Mouse (Mus musculus) left cerebral cortex, adult 2 months (tissue): Measurements from ENCODE around the gene Tubb2a. TPM values are rescaled to one million over a fixed set of nuclear protein-coding genes. Genes with fewer than 3 reads are reported as not detected.
A peak's percentile ranks its signal among the peaks of the same experiment; 100 is the strongest.
"Not testable (repeated sequence)": the region's sequence is repeated elsewhere in the genome, so short reads cannot be mapped to it uniquely, and the experiment has no call there.

Experiments
- DNase-seq, 2 experiments: peaks; one replicate each; pipeline ENCODE4 v3.0.0; 2021 to 2022; ENCODE audit warnings: low spot score in 2 of 2, mixed read lengths in 1 of 2; ENCODE audit errors: extremely low spot score in 1 of 2
- H3K27ac ChIP-seq: fragments of 200-600 bp; 2 replicates; pipeline ENCODE4 v1.8.1; 2022
- H3K4me3 ChIP-seq: fragments of 200-600 bp; 2 replicates; pipeline ENCODE4 v1.8.1; 2022
- CTCF ChIP-seq: fragments of 200-600 bp; IDR thresholded peaks from 2 replicates; pipeline ENCODE4 v1.8.1; 2022; ENCODE audit warnings: antibody characterized with exemption, mild to moderate bottlenecking, moderate library complexity
- intact Hi-C: fragments of 180-260 bp; cut with DNase I; formaldehyde crosslinking; loops from one replicate; pipeline ENCODE4 v1.15.1; 2025
- total RNA-seq, 2 experiments: library from RNA; stranded (reverse); gene quantifications; 2 replicates each; pipeline ENCODE4 v1.2.3; 2021

Tubb2a gene
- total RNA-seq, 2 experiments from 2014 or later = 768 to 774 TPM

DNA sequence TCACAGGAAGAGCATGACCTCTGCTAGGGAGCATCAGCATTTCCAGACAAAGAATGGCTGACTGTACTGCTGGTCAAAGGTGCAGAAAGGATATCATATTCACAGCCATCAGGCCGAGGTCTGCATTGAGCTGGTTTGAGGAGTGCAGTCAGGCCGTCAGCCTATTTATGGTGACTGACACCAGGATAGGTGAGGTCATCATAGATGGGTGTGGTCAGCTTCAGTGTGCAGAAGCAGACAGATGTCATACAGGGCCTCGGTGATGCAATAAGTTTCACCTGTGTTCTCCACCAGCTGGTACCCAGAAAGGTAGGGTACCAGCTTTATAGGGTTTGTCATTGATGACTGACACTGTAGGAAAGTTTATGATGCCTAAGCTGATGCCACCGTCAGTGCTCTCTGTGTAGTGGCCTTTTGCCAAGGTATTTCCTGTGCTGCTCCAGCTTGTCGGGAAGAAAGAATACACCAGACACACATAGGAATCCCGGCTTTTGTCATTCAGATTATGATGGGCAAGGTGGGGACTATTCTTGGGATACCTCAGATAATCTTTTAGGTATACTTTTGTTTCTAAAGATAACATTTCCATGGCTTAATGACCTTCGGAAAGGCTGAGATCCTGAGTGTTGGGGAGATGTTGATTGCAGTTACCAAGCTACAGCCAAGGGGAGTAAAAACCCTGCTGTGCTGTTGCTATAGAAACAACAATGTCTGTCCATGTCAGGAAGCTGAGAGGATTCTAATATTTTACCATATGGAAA, 9.4 kb upstream of the Tubb2a start:
- DNase-seq = no peak
- no peak overlapping the region for H3K4me3 ChIP-seq
- H3K27ac ChIP-seq = no peak overlapping the region
- no peak for TF ChIP-seq CTCF
- intact Hi-C loops = no loop called here

DNA sequence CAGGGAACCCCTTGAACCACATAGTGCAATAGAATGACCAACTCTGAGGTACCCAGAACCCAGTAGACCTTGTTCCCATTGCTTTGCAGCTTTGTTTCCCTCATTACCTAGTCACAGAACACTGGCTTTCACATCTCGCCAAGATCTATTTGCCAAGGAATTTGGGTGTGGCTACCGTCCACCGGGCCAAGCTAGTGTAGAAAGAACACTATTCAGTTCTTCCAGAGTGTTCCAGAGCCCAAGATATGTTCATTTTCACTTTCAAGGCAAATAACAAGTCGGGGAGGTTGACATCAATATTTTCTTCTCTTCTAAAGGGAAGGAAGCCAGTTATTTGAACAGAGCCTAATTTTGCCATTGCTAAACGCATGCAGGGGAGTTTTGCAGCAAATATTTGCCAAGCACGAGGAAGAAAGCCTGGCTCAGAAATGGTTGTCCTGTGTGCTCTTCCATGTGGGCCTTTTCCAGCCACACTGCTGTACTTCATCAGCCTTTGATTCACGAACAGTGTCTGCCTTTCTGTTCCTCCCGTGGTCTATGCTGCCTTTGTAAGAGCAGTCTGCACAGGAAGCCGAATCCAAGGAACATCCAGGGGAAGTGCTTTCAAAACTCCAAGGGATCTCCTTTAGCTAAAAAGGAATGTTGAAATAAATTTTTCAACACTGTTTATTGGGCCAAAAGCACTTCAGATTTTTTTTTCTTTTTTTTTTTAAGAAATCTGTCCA, 6.4 kb upstream of the Tubb2a start:
- no peak overlapping the region for H3K4me3 ChIP-seq
- no peak for DNase-seq
- TF ChIP-seq CTCF = no peak
- peak overlapping the region; percentile 52 for H3K27ac ChIP-seq
- intact Hi-C loops = no loop called here

DNA sequence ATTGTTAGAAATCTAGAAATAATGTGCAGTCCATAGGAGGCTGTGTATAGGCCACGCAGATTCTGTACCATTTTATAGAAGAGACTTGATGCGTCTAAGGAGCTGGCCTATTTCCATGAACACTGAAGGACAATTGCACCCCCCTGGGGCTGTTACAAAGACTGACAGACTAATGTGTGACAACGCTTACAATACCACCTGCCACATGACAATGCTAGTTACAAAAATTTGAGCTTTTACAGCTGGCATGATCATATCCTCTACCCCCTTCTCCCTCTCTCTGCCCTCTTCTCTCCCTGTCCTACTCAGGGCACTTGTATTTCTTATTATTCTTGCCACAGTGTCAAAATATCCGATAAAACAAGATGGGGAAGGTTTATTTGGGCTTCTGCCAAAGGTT, 4.1 kb upstream of the Tubb2a start:
- intact Hi-C loops = no loop called here
- DNase-seq = no peak
- TF ChIP-seq CTCF = no peak
- Histone ChIP-seq H3K4me3 (no peak overlapping the region), H3K27ac (no peak overlapping the region)

DNA sequence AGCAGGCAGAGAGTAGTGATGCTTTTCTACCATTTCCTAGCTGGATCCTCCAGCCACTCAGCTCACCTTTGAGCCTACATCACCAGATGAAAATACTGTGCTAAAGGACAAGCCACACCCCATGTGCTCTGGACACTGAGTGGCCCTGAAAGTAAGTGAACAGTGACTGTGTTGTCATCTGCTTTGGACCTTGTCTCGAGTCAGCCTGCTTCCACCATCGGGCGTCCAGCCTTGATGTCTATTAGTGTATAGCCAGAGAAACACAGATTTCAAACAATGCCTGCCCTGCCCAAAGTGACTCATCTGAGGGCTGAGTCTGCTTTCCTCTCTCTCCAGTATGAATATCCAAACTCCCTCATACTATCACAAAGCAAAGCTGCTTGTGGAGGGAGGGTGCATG, 2.0 kb upstream of the Tubb2a start:
- intact Hi-C loops = loop anchor here (2.0 to 10.0 kb wide), 3 partner anchors 51 to 265 kb away; partner anchors contain the start of genes Slc22a23 and Tubb2b
- H3K27ac ChIP-seq = no peak overlapping the region
- no peak overlapping the region for H3K4me3 ChIP-seq
- no peak for TF ChIP-seq CTCF
- no peak for DNase-seq

DNA sequence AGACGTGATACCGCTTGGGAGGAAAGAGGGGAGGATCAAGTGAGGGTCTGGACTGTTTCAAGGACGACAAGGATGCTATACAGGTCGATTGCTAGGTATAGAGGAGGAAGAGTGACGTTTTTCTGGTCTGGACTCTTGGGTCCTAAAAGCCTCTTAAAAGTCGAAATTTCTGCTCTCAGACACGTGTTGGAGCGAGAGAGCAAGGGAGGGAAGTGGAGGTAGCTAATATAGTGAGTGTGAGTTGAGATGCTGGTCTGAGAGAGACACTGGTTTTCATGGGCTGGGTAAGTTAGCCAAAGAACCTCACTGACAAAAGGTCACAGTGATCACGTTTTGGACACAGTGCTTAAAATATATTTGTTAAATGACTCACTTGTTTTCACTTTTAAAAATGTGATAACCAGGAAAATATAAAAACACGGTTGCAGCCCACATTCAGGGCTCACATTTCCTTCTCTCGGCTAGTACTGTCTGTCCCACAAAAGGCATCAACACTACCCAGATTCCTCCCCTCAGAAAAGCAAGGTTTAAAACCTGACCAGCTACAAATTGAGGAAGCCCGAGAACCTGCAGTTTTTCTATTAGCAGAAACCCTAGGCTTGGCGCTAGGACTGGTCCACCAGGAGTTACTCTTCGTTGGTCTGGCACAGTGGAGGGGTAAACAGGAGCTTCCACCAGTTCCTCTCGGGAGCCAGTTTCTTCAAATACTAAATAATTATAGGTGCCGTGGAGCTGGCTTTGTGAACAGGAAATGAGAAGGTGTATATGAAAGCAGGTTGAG, 883 bp upstream of the Tubb2a start:
- no peak for DNase-seq
- Histone ChIP-seq H3K4me3 (peak overlapping the region; percentile 76), H3K27ac (peak overlapping the region; percentile 94)
- intact Hi-C loops = loop anchor here (2.0 to 10.0 kb wide), 3 partner anchors 52 to 266 kb away; partner anchors contain the start of genes Slc22a23 and Tubb2b
- no peak for TF ChIP-seq CTCF

DNA sequence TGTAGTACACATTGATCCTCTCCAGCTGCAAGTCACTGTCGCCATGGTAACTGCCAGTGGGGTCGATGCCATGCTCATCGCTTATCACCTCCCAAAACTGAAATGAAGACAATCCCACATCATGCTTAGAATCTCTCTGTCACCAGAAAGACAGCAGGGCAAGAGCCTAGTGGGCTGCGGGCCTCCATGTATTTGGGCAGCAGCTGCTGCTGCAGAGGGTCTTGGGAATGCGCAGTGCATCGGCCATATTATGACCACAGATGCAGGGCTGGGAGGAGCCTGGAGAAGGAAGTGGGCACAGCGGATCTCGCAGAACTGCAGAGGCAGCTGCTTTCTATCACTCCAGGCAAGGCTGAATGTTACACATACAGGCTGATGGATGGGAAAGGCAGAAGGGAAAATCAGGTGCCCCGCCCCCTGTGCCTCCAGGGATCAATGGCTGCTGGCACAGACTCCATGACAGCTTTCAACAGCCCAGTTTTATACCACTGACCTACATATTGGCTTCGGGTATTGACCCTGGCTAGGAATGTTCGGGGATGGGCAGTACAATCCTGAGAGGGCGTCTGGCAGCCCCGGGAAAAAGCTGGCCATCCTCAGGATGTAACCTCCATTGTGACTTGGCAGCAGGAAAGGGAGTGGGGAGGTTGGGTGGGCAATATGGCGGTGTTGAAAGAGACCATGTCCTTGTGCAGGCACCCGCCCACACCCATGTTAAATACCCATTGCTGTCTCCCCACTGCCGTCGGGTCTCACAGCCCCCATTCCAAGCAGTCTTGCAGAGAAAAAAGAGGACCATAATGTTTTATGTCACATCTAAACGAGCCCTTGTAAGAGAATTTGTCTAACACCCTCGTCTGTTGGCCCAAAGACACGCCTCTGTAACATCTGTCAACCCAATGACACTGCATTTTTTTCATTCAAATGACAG, 981 bp downstream of the Tubb2a start:
- peak overlapping the region; percentile 94 for H3K27ac ChIP-seq
- peak; percentile 46 to 47 for DNase-seq
- H3K4me3 ChIP-seq = peak overlapping the region; percentile 76
- intact Hi-C loops = loop anchor here (10.0 kb wide), 1 partner anchor 268 kb away; the partner anchor contains the start of gene Slc22a23
- no peak for TF ChIP-seq CTCF

DNA sequence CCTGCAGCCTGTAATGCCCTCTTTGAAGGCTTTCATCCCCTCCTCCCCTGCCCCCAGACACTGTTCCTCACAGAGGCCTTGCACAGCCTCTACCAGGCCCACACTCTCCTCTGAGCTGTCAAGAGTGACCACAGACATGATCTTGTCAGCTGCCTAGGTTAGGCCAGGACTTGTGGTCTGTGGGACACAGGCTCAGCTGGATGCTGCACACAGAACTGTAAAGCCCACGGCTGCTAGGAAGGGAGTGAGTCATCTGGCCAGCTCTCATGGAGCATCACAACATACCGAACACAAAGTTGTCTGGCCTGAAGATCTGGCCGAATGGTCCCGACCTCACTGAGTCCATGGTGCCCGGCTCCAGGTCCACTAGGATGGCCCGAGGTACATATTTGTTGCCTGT, 1.9 kb downstream of the Tubb2a start:
- peak overlapping the region; percentile 76 for H3K4me3 ChIP-seq
- not testable (repeated sequence) for DNase-seq, H3K27ac ChIP-seq
- intact Hi-C loops = loop anchor here (10.0 kb wide), 1 partner anchor 269 kb away; the partner anchor contains the start of gene Slc22a23

DNA sequence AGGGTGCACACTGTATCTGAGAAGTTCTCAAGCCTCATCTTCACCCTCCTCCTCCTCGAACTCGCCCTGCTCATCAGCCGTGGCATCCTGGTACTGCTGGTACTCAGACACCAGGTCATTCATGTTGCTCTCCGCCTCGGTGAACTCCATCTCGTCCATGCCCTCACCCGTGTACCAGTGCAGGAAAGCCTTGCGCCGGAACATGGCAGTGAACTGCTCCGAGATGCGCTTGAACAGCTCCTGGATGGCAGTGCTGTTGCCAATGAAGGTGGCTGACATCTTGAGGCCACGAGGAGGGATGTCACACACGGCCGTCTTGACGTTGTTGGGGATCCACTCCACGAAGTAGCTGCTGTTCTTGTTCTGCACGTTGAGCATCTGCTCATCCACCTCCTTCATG, 3.4 kb downstream of the Tubb2a start:
- DNase-seq, H3K4me3 ChIP-seq, H3K27ac ChIP-seq: not testable (repeated sequence)
- intact Hi-C loops = loop anchor here (10.0 kb wide), 1 partner anchor 270 kb away; the partner anchor contains the start of gene Slc22a23

DNA sequence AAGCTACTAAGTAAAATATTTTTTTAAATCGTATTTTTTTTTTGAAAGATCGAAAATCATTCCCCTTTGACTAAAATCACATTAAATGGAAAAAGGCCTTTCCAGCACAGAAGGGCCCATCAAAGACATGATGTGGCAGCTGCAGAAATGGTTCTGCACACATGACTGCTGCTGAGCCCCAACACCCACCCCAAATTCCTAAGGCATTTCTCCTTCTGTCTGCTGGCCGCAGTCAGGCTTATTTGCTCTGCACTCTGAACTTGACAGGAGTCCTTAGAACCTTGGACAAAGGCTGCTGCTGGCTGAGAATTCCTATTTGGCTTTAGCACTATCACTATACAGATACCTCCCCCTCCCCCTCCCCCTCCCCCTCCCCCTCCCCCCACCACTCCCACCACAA, 5.0 kb downstream of the Tubb2a start:
- intact Hi-C loops = loop anchor here (10.0 kb wide), 1 partner anchor 272 kb away; the partner anchor contains the start of gene Slc22a23
- TF ChIP-seq CTCF = no peak
- DNase-seq = no peak
- Histone ChIP-seq H3K4me3 (no peak overlapping the region), H3K27ac (no peak overlapping the region)

DNA sequence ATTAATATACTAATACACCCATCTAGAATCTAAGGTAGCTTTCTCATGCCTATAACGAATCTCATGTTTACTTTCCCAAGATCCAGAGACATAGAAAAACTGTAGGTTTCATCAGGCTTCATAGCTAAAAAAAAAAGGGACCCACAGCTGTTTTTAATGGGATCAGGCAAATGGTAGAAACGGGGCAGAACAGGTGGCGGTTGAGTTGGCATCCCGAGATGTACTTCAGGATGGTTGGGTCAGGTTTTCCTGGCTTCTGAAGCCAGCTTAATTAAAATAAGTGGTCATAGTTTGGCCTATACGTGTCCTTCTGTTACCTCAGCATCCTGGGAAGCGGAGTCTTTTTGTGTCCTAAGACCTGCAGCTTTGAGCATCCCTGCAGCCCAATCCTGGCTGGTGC, 6.0 kb downstream of the Tubb2a start:
- intact Hi-C loops = loop anchor here (10.0 kb wide), 1 partner anchor 273 kb away; the partner anchor contains the start of gene Slc22a23
- no peak for DNase-seq
- no peak overlapping the region for H3K27ac ChIP-seq
- TF ChIP-seq CTCF = no peak
- H3K4me3 ChIP-seq = no peak overlapping the region
